Mouse (Mus musculus) spleen, embryonic (tissue): ENCODE results near the gene Zfp341.

Experiments
- CTCF ChIA-PET: fragments of 350-600 bp; sonication (Branson Sonifier 250); formaldehyde crosslinking; loops from one replicate; lab custom pipeline; 2022; lab: Charles Lee

Zfp341 gene

DNA sequence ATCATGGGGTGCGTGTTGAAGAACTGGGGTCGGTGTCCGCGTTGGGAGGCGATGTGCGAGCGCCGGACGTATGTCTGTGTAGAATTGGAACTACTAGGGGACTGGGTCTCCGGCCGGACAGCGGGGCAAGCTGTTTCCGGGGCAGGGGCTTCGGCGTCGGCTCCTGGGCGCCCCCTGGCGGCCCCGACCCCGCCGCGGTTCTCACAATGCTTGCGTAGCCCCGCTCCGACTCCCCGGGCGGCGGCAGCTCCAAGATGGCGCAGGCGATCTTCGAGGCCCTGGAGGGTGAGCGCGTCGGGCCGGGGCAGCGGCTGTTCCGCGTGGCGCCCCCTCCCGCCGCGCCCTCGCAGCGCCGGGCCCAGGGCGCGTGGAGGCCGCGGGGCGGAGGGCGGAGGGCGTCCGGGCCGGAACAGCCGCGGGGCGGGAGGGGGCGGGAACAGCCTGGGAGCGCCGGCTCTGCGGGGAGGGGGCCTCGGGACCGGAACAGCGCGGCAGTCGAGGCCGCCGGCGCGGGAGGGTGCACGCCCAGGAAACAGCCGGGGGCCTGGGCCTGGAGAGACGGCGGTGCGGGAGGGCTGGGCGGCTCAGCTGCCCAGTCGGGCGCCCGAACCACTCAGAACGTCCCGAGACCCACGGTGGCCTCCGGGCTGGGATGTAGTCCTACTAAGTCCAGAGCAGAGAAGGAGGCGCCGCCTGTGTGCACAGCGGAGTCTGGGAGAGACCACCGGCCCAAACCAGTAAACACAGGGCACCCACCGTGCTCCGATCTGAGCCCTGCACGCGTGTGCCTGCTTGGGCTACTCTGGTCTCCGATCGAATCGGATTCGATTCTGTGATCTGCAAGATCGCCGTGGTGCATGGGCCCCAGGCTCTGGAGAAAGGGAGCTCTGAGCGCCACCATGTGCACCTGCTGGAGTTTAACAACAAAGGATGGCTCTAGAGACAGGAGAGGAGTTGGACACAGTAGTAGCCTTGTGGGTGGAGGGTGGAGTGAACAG is at the start of gene Zfp341, which contains the start of gene 4930519P11Rik:
Zfp341 (plus strand) TSS at position 180 of the 998 bp plus-strand sequence.
4930519P11Rik (minus strand) TSS at position 320 of the 998 bp plus-strand sequence.
- CTCF ChIA-PET, result interaction anchor here (1.0 kb wide), 1 partner anchor 47 kb away, joined by 3 read pairs; no protein-coding TSS in a partner anchor

DNA sequence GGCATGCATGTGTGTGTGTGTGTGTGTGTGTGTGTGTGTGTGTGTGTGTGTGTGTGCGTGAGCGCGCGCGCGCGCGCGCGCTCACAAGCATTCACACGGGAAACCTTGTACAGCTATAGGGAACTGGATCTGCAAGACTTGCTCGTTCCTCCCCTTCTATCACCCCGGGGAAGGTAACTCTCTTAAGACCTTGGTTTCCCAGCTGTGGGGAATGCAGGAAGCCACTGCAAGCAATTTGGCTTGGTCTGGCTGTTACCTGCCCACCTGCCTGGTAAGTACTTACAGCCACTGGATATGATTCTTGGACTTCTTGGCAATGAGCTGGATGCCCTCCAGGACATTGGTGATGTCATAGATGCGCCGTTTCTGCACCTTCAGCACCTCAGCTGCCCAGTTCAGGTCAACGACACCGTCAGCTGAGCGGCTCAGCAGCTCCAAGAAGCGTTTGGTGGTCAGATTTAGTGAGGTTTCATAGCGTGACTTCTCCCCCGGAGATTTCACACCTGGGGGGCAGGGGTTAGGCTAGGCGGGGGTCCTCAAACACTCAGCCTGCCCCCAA is 49.4 kb upstream of the Zfp341 start:
- CTCF ChIA-PET, result interaction anchor here (0.8 kb wide), 1 partner anchor 21 kb away, joined by 4 read pairs; no protein-coding TSS in a partner anchor

DNA sequence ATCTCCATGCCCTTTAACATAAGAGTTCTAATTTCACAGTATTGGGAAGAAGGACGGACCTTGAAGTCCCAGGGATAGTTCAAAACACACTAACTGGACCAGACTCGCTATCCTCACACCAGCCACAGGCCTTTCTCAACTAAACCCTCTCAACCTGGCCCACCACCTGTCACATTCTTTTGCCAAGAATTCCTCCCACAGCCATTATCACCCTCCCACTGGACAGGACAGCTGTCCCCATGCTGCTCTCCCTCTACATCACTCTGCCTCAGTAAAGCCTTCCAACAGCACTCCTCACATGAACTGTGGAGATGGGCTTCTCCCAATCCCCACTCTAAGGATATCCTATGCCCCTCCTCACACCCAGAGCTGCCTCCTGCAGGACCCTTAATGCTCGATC is 47.5 kb upstream of the Zfp341 start:
- CTCF ChIA-PET, result interaction anchor here (1.6 kb wide), 1 partner anchor 47 kb away, joined by 3 read pairs; the partner anchor contains the start of gene Zfp341

DNA sequence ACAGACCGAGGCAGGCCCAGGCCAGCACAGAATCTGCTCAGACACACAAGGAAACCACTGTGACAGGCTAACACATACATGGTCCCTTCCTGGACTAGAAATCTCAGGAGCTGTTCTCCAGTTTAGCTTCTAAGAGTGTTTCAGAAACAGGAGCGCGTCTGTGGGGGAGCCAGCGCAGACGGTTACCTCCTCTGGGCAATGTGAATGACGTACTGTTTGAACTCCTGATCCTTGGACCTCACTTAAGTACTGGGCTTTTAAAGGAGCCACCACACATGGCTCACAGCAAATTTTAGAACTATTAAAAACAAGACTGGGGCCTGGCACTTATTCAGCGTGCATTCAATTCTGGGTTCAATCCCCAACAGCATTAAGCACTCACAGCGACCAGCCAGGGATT is 46.5 kb upstream of the Zfp341 start:
- CTCF ChIA-PET, result interaction anchor here (0.5 to 1.6 kb wide), 2 partner anchors 46 to 218 kb away, joined by 3 read pairs; partner anchors contain the start of gene Zfp341

DNA sequence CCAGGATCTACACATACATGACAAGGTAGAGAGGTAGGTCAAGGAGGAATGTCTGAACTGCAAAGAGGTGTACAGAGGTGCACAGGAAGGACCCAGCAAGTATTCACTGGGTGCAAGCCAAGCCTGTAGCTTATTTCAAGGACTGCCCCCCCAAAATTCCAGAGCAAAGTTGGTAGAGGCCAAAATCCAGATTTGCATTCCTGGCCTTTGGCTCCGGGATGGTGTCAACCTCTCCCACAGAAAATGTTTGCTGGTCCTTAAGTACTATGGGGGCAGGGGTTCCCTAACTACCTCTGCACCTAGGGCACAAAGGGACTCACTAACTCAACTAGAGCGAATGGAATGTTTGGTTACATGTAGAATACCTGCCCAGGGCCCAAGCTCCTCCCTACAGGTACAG is 45.3 kb upstream of the Zfp341 start:
- CTCF ChIA-PET, result interaction anchor here (0.6 kb wide), 1 partner anchor 1434 kb away, joined by 6 read pairs; no protein-coding TSS in a partner anchor

DNA sequence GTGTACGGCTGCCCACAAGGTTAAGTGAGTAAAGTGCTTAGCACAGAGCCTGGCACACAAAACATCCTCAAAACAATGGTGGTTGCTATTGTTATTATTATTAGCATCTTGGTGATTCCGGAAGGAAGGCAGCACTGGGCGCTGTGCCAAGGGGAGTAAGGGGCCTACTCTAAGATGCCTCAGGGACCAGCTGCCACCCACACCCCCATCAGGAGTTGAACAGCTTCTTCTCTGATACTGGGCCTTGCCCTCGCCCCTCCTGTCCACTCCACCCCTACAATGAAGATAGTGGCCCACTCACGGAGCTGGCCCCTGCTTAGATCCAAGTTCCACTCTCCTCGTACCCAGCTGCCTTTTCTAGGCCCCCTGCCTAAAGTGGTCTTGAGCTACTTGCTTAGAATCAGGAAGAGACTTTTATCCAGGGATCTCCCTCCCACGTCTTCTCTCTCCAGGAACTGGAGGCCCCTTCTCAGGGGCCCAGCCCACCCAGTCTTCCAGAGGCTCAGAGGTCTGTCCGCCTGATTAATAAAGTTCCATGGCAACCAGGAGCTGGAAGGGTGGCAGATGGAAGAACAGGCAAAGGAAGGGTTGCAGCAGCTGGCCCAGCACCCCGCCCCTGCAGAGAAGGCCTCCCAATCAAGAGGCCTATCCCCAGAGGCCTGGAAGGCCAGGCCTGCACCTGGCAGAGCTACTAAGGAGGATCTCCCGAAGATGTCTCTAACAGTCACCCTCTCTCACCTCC is 44.6 kb upstream of the Zfp341 start:
- CTCF ChIA-PET, result interaction anchor here (0.6 to 1.0 kb wide), 2 partner anchors 59 to 161 kb away, joined by 4 to 9 read pairs; partner anchors contain the start of gene Snta1

DNA sequence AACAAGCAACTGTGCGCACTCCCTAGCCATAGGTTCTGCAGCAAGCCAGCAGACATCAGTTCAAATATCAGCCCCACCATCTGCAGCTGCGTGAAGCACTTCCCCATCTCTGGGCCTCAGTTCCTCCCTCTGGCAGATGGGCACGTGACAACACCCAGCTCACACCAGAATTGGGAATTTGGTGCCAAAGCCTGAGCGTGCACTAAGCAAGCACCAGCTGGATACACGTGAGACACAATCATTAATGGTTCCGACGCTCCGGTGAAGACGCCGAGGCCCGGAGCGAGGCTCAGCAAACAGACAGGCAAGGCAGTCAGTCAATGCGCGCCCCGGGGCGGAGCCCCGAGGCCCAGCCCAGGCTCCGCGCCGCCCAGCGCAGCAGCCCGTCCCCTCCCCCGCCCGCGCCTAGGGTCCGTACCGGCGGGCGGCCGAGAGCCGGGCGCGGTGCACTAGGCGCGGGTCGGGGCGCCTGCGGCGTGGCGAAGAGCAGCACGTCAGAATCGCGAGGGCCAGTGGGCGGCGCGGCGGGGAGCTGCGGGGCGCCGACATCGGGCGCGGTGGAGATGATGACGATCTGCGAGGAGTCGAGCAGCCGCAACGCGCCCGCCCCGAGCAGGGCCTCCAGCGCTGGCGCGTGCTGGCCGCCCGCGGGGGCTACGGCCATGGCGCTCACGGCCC is 43.9 kb upstream of the Zfp341 start:
- CTCF ChIA-PET, result interaction anchor here (0.6 to 1.0 kb wide), 2 partner anchors 60 to 161 kb away, joined by 4 to 9 read pairs; partner anchors contain the start of gene Snta1

DNA sequence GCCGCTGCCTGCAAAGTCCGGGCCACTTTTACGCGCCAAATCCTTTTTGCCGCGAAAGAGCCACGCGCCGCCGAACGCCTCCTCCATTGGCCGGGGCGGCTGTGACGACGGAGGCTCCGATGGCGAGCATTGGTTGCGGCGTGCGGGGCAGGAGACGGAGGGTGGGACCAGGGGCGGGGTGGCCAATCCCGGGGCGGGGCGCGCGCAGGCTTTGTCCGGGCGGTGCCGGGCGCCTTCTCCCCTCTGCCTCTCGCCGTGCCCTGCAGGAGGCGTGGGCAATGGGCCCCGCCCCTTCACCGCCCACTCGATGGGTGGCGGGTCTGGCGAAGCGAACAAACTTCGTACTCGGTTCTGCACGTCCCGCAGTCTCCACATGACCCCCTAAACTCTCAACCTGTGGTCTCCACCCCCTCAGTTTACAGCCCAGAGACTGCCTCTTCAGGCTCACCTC is 43.2 kb upstream of the Zfp341 start, which contains the start of gene E2f1:
E2f1 (minus strand) TSS at position 57 of the 451 bp plus-strand sequence.
- CTCF ChIA-PET, result no interaction called here

DNA sequence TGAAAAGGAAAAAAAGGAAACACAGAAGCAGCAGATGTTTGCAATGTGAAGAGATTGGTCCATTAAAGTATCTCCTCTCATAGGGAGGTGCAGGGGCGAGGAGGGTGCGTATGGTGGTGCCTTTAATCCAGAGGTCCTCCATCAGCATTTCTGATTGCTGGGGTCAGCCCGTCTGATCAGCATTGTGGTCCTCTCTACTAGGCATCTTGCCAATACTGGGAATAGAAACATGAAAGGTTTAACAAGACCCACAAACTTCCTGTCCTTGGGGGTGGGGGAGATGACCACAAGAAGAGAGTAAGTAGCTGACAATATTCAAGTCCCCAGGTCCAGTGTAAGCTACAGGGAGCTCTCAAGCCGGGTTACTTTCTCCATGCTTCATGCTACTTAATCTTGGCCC is 42.4 kb upstream of the Zfp341 start:
- CTCF ChIA-PET, result no interaction called here

DNA sequence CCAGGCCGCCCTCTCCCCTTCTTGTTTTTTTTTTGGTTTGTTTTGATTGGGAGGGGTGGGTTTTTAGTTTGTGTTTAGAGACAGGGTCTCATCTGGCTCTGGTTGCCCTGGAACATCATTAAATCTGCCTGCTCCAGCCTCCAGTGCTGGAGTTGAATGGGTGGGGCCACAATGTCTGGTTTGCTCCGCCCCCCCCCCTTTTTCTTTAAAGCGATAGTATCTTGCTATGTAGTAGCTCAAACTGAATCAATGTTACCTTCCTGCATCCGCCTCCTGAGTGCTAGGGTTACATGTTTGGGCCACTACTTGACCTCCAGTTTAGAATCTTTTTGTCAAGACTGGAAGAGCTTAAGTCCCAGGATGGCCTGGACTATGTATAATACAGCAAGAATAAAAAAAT is 41.8 kb upstream of the Zfp341 start:
- CTCF ChIA-PET, result no interaction called here

DNA sequence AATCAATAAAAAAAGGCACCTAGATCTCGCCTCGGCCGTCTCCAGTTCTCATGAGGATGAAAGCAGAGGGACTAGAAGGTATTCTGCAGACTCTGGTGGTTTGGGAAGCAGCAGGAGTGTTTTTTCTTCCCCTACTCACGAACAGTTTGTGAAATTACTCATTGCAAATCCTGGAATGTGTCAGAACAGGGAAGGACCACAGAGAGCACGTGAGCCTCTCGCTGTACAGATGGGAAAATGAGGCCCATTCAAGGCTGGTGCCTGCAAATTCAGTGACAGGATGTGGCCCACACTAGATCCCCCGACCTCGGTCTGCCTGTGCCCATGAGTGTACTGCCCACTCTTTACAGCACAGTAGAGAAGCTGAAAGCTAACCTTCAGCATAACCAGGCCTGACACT is 41.1 kb upstream of the Zfp341 start:
- CTCF ChIA-PET, result no interaction called here

DNA sequence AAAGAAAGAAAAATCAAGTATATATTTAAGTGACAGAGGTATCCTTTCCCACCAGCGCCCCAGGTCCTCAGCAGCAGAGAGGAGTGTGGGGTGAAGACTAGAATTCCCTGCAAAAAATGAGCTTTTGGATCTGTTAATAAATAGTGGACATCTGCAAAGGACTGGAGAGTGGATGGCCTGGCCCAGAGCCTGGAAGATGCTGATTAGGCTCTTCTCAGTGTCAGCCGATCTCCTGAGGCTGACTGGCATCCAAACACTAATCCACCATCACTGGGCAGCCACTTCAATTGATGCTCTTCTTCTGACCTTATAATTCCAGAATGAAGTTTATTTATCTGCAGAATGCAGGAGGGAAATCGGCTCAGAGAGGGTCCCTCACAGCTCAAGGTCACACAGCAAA is 40.1 kb upstream of the Zfp341 start:
- CTCF ChIA-PET, result no interaction called here

DNA sequence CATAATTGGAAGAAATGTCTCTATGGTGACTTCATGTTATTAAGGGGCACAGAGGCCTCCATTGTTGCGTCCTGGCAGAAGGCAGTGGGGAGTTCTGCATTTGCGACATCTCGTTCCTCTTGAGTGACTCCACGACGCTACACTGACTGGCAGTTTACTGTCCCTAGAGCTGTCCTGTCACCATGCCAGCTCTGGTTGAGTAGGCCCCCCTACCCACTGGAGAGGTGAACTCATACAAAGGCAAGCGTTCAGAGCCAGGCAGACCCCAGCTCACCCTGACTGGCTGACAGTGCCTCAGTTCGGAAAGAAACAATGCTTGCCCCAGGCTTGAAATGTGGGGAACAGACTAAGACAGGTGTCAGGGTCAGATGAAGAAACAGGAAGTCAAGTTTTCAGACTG is 38.8 kb upstream of the Zfp341 start:
- CTCF ChIA-PET, result interaction anchor here (1.1 kb wide), 1 partner anchor 18 kb away, joined by 7 read pairs; no protein-coding TSS in a partner anchor

DNA sequence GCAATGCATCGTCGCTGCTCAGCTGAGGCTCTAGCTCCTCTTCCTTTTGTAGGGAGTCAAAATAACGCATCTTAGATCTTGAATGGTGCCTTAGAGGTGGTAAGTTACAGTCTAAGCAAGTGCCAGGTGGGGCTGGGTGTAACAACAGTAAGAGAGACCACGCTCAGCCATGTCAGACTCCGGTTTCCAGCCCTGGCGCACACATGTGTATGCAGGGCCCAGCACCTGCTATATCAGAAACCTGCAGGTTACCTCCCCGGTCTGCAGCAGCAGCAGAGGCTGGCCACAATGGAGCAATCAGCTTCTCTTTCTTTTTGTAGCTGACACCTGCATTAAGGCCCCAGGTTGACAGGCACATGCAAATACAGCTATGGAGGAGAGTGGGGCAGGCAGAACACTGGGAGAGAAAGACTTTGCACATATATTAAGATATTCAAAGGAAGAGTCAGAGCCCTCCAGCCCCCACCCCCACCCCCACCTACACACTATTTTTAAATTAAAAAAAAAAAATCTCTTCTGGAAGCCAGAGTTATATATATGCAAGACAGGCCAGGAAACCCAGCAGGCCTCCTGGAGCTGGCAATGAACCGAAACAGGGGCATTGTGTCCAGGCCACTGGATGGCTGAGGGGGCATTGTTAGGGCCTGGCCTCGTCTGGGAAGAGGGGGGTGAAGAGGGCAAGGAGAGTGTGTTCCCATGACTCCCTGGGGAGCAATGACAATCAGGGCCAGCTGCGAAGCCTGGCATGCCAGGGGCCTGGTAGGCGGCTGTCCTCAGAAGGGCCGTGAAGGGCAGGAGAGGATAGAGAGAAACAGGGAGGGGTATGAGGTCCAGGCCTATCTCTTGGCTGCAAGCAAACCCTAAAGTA is 36.0 kb upstream of the Zfp341 start:
- CTCF ChIA-PET, result no interaction called here

DNA sequence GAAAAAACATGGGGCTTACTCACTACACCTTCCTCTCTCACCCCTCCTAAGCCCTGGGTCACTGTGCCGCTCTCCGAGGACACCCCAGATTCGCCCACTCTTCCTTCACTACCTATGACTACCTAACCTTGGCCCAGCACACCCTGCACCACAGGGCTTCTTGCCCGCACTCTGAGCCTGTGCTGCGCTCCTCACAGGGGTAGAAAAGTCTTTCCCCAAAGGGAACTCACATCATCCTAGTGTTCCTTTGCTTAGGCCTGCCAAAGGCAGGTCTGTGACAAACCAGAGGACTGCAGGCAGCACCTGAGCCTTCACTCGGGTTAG is 35.4 kb upstream of the Zfp341 start:
- CTCF ChIA-PET, result no interaction called here

DNA sequence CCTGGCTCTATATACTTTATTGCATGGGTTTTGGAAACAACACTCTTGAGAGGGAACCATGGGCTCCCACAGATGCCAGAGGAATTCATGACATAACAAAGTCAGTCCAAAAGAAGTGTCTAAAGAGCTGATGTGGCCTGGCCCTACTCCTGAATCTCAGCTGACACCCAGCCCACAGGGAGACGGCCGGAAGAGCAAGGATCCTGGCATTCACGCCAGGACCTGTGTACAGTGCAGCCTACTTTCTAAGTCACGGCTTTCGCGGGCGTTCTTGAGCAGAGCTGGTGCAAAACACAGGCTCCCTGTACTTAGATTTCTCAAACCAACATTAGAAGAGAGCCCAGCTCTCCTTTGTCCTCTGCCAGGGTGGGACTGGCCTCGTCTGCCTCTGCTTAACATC is 32.5 kb upstream of the Zfp341 start:
- CTCF ChIA-PET, result no interaction called here

DNA sequence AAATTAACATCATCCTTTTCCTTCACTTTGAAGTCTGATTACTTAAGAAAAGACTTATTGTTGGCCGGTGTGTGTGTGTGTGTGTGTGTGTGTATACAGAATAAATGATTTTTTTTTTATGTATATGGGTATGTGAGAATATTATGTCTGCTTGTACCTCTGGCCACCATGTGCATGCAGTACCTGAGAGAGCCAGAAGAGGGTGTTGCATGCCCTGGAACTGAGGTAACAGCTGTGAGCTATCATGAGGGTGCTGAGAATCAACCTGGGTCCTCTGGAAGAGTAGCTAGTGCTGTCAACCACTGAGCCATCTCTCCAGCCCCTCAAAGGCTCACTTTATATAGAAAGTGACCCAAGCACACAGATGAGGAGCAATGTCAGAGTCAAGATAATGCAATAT is 31.7 kb upstream of the Zfp341 start:
- CTCF ChIA-PET, result no interaction called here

DNA sequence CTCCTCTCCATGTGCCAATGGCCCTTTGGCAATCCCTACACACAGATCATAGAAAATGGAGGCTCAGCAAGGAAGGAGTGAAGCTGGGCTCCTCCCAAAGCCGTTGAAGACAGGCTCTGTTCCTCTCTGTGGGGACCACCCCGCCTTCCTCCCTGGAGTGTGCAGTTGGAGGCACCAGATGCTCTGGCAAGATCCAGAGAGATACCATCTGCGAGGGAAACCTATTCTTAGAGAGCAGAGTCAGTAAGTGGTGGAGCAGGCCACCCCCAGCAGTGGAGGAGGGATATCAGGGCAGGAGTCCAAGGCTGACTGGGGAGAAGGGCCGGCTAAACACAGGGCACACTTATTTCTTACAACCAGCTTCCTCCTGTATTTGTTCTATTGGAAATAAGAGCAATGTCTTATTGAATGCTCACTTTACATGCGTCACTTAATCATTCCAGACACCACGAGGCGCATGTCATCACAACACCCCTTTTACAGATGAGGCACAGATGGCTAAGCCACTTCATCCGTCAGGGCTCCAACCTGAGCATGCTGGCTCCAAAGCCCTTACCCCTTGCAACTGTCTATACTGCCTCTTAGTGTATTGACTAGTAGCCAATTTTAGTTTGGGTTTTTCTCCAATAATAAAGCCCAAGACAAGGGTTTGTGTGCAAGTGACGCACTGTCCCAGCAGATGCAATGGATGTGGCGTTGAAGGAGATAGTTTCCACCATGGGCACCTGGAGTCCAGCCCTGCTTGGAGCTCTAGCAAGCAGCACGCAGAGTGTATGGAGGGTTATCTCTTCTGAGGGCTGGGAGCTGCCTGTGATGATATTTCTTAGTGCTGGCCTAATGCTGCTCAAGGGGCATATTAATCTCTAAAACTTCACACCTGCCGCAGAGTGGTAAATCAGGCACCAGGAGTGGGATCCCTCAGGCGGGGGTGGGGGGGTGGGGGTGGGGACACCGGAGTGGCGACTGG is 28.9 kb upstream of the Zfp341 start:
- CTCF ChIA-PET, result interaction anchor here (0.5 to 1.0 kb wide), 2 partner anchors 12 to 20 kb away, joined by 4 read pairs; no protein-coding TSS in a partner anchor
